Mouse (Mus musculus) kidney, adult 2 months (tissue): ENCODE measurements around the gene Gm13697.

Experiments
- CTCF ChIP-seq: fragments of 200-500 bp; conservative IDR thresholded peaks from 2 replicates; pipeline ENCODE4 v1.5.1; 2011; ENCODE audit warnings: low read depth, mild to moderate bottlenecking, control low read depth, low read length, moderate library complexity, mixed read lengths; ENCODE audit not compliant: insufficient read depth, insufficient read length
- POLR2A ChIP-seq: fragments of 200-500 bp; IDR thresholded peaks from one replicate; pipeline ENCODE4 v1.6.1; 2011; ENCODE audit warnings: low read depth, low read length, control low read depth

GRCm38 (mm10) chr2:84032505-84032904, 48.0 kb downstream of the Gm13697 start:
- no peak for TF ChIP-seq POLR2A
- TF ChIP-seq CTCF, result no peak
